Mouse (Mus musculus) limb, embryonic 15.5 days (tissue): ENCODE results near the gene Apobec1. TPM values are rescaled to one million over a fixed set of nuclear protein-coding genes. Genes with fewer than 3 reads are reported as not detected.
A peak's percentile ranks its signal among the peaks of the same experiment; 100 is the strongest.
"Not testable (repeated sequence)": the region's sequence is repeated elsewhere in the genome, so short reads cannot be mapped to it uniquely, and the experiment has no call there.

Experiments
- ATAC-seq: fragments of 200-750 bp; cut with Nextera tagmentation; 2 replicates; pipeline ENCODE4 v1.8.0; 2017; ENCODE audit warnings: low read depth, moderate TSS enrichment; ENCODE audit not compliant: insufficient number of reproducible peaks, low FRiP score, low TSS enrichment
- H3K27ac ChIP-seq: fragments of 300-500 bp; sonication (generic); 2 replicates; pipeline ENCODE4 v1.5.1; 2015; ENCODE audit warnings: moderate library complexity, mild to moderate bottlenecking, inconsistent platforms
- H3K27me3 ChIP-seq: fragments of 300-500 bp; sonication (generic); 2 replicates; pipeline ENCODE4 v1.6.1; 2015; ENCODE audit warnings: inconsistent platforms
- H3K36me3 ChIP-seq: fragments of 300-500 bp; sonication (generic); 2 replicates; pipeline ENCODE4 v1.6.1; 2015; ENCODE audit warnings: inconsistent platforms
- H3K4me1 ChIP-seq: fragments of 300-500 bp; sonication (generic); 2 replicates; pipeline ENCODE4 v1.6.1; 2015; ENCODE audit warnings: inconsistent platforms
- H3K4me2 ChIP-seq: fragments of 300-500 bp; sonication (generic); 2 replicates; pipeline ENCODE4 v1.6.1; 2015; ENCODE audit warnings: mild to moderate bottlenecking, inconsistent platforms
- H3K4me3 ChIP-seq: fragments of 300-500 bp; sonication (generic); 2 replicates; pipeline ENCODE4 v1.5.1; 2015; ENCODE audit warnings: mild to moderate bottlenecking, inconsistent platforms
- H3K9ac ChIP-seq: fragments of 300-500 bp; sonication (generic); 2 replicates; pipeline ENCODE4 v1.6.1; 2015; ENCODE audit warnings: inconsistent platforms
- H3K9me3 ChIP-seq: fragments of 300-500 bp; sonication (generic); 2 replicates; pipeline ENCODE4 v1.6.1; 2016; ENCODE audit warnings: inconsistent platforms
- WGBS: fragments of 180-500 bp; shearing (Covaris S2); methylation state at CpG from one replicate; pipeline ENCODE4 v1.1.7; 2015; 5-methylcytosine and 5-hydroxymethylcytosine counted together
- polyA plus RNA-seq: library from polyadenylated mRNA; unstranded; fragments of >200 nt; fragmentation: Nextera tagmentation; extraction: Ambion mirVana; gene quantifications from 2 replicates; pipeline ENCODE4 v1.2.1, GENCODE M21; 2015

Gene Apobec1
- polyA plus RNA-seq, 1 experiment from 2014 or later, result 4.0 TPM

- not testable (repeated sequence) for H3K4me2 ChIP-seq, H3K36me3 ChIP-seq, H3K9ac ChIP-seq, H3K27ac ChIP-seq, H3K4me3 ChIP-seq, H3K27me3 ChIP-seq, H3K4me1 ChIP-seq, H3K9me3 ChIP-seq, ATAC-seq
- WGBS, result 71% methylated on average over 1 of the region's 1 CpGs
Measured at GRCm38 (mm10) chr6:122575037-122575436, 27.2 kb downstream of the Apobec1 start.

- no peaks in the 10 kb centered on the region for H3K4me1 ChIP-seq
- H3K4me3 ChIP-seq, result no peak overlapping the region
- H3K4me2 ChIP-seq, result no peak overlapping the region
- H3K9ac ChIP-seq, result no peak overlapping the region
- H3K27me3 ChIP-seq, result no peaks in the 10 kb centered on the region
- no peaks in the 10 kb centered on the region for H3K36me3 ChIP-seq
- ATAC-seq, result no peak
- H3K27ac ChIP-seq, result no peak overlapping the region
- no peaks in the 10 kb centered on the region for H3K9me3 ChIP-seq
- WGBS, result 88% methylated on average over 3 of the region's 3 CpGs
Measured at GRCm38 (mm10) chr6:122571617-122571959, 30.7 kb downstream of the Apobec1 start.

- no peak for ATAC-seq
- Histone ChIP-seq H3K27me3 (no peaks in the 10 kb centered on the region), H3K9me3 (no peaks in the 10 kb centered on the region), H3K4me1 (no peaks in the 10 kb centered on the region), H3K9ac (no peak overlapping the region), H3K27ac (no peak overlapping the region), H3K36me3 (no peaks in the 10 kb centered on the region), H3K4me3 (no peak overlapping the region), H3K4me2 (no peak overlapping the region)
- 48% methylated on average over 8 of the region's 8 CpGs for WGBS
Measured at GRCm38 (mm10) chr6:122570695-122571616, 31.3 kb downstream of the Apobec1 start.

- no peaks in the 10 kb centered on the region for H3K27me3 ChIP-seq
- no peak overlapping the region for H3K4me2 ChIP-seq
- no peak overlapping the region for H3K4me3 ChIP-seq
- 46% methylated on average over 1 of the region's 1 CpGs for WGBS
- H3K36me3 ChIP-seq, result no peaks in the 10 kb centered on the region
- no peaks in the 10 kb centered on the region for H3K9me3 ChIP-seq
- H3K27ac ChIP-seq, result no peak overlapping the region
- no peak for ATAC-seq
- H3K4me1 ChIP-seq, result no peaks in the 10 kb centered on the region
- H3K9ac ChIP-seq, result no peak overlapping the region
Measured at GRCm38 (mm10) chr6:122569762-122570161, 32.5 kb downstream of the Apobec1 start.

GRCm38 (mm10) chr6:122569113-122569512, 33.1 kb downstream of the Apobec1 start:
- H3K9ac ChIP-seq, result no peak overlapping the region
- no peak overlapping the region for H3K4me3 ChIP-seq
- H3K36me3 ChIP-seq, result no peaks in the 10 kb centered on the region
- H3K27me3 ChIP-seq, result no peaks in the 10 kb centered on the region
- no peaks in the 10 kb centered on the region for H3K4me1 ChIP-seq
- no peak overlapping the region for H3K4me2 ChIP-seq
- H3K9me3 ChIP-seq, result no peaks in the 10 kb centered on the region
- no peak overlapping the region for H3K27ac ChIP-seq
- 63% methylated on average over 5 of the region's 5 CpGs for WGBS
- no peak for ATAC-seq

GRCm38 (mm10) chr6:122565070-122565784, 37.0 kb downstream of the Apobec1 start:
- Histone ChIP-seq H3K4me3 (no peak overlapping the region), H3K9me3 (no peaks in the 10 kb centered on the region), H3K4me1 (peaks cover 7% of the 10 kb centered on the region; the same call in 1 of the 2 replicates), H3K36me3 (no peaks in the 10 kb centered on the region), H3K4me2 (no peak overlapping the region), H3K27ac (no peak overlapping the region), H3K9ac (no peak overlapping the region), H3K27me3 (0 out of 2 replicates have a peak, but pooled peaks cover 6% of the 10 kb centered on the region)
- ATAC-seq, result no peak
- 89% methylated on average over 9 of the region's 9 CpGs for WGBS

GRCm38 (mm10) chr6:122562463-122562862, 39.8 kb downstream of the Apobec1 start:
- no peaks in the 10 kb centered on the region for H3K36me3 ChIP-seq
- peak overlapping the region; percentile 31; the same call in 1 of the 2 replicates for H3K4me2 ChIP-seq
- H3K27me3 ChIP-seq, result 0 out of 2 replicates have a peak, but pooled peaks cover 6% of the 10 kb centered on the region
- no peak overlapping the region for H3K9ac ChIP-seq
- 1% methylated on average over 6 of the region's 6 CpGs for WGBS
- no peak overlapping the region for H3K27ac ChIP-seq
- H3K4me3 ChIP-seq, result no peak overlapping the region
- ATAC-seq, result 0 out of 2 replicates have a peak, but pooled peaks have one; percentile 26
- peaks cover 9% of the 10 kb centered on the region; the same call in 1 of the 2 replicates for H3K4me1 ChIP-seq
- H3K9me3 ChIP-seq, result no peaks in the 10 kb centered on the region

GRCm38 (mm10) chr6:122561005-122561404, 41.2 kb downstream of the Apobec1 start:
- 0 out of 2 replicates have a peak, but pooled peaks cover 6% of the 10 kb centered on the region for H3K27me3 ChIP-seq
- H3K9ac ChIP-seq, result no peak overlapping the region
- ATAC-seq, result no peak
- peaks cover 9% of the 10 kb centered on the region for H3K4me1 ChIP-seq
- H3K27ac ChIP-seq, result no peak overlapping the region
- H3K4me3 ChIP-seq, result no peak overlapping the region
- 80% methylated on average over 20 of the region's 20 CpGs for WGBS
- H3K9me3 ChIP-seq, result no peaks in the 10 kb centered on the region
- no peak overlapping the region for H3K4me2 ChIP-seq
- no peaks in the 10 kb centered on the region for H3K36me3 ChIP-seq

GRCm38 (mm10) chr6:122560427-122560826, 41.8 kb downstream of the Apobec1 start:
- no peak overlapping the region for H3K27ac ChIP-seq
- ATAC-seq, result no peak
- H3K4me1 ChIP-seq, result peaks cover 9% of the 10 kb centered on the region
- WGBS, result 10% methylated on average over 17 of the region's 17 CpGs
- H3K4me3 ChIP-seq, result 0 out of 2 replicates have a peak overlapping the region, but pooled peaks have one; percentile 15
- no peak overlapping the region for H3K9ac ChIP-seq
- H3K27me3 ChIP-seq, result 0 out of 2 replicates have a peak, but pooled peaks cover 7% of the 10 kb centered on the region
- H3K4me2 ChIP-seq, result peak overlapping the region; percentile 38
- H3K9me3 ChIP-seq, result no peaks in the 10 kb centered on the region
- no peaks in the 10 kb centered on the region for H3K36me3 ChIP-seq

GRCm38 (mm10) chr6:122556959-122557561, 45.2 kb downstream of the Apobec1 start:
- H3K9me3 ChIP-seq, result no peaks in the 10 kb centered on the region
- H3K4me3 ChIP-seq, result no peak overlapping the region
- no peaks in the 10 kb centered on the region for H3K36me3 ChIP-seq
- ATAC-seq, result no peak
- H3K4me2 ChIP-seq, result no peak overlapping the region
- H3K9ac ChIP-seq, result no peak overlapping the region
- H3K27me3 ChIP-seq, result 0 out of 2 replicates have a peak, but pooled peaks cover 6% of the 10 kb centered on the region
- peaks cover 9% of the 10 kb centered on the region for H3K4me1 ChIP-seq
- H3K27ac ChIP-seq, result no peak overlapping the region
- WGBS, result 21% methylated on average over 15 of the region's 15 CpGs

- Histone ChIP-seq H3K4me3 (no peak overlapping the region), H3K4me1 (peaks cover 2% of the 10 kb centered on the region; the same call in 1 of the 2 replicates), H3K9ac (no peak overlapping the region), H3K36me3 (no peaks in the 10 kb centered on the region), H3K27ac (no peak overlapping the region), H3K9me3 (no peaks in the 10 kb centered on the region), H3K27me3 (0 out of 2 replicates have a peak, but pooled peaks cover 6% of the 10 kb centered on the region), H3K4me2 (no peak overlapping the region)
- WGBS, result 38% methylated on average over 7 of the region's 7 CpGs
- no peak for ATAC-seq
Measured at GRCm38 (mm10) chr6:122555266-122555665, 47.0 kb downstream of the Apobec1 start.
